Comparison of ENCODE assay signal across 21 mouse cellular contexts in the genomic region with DNA sequence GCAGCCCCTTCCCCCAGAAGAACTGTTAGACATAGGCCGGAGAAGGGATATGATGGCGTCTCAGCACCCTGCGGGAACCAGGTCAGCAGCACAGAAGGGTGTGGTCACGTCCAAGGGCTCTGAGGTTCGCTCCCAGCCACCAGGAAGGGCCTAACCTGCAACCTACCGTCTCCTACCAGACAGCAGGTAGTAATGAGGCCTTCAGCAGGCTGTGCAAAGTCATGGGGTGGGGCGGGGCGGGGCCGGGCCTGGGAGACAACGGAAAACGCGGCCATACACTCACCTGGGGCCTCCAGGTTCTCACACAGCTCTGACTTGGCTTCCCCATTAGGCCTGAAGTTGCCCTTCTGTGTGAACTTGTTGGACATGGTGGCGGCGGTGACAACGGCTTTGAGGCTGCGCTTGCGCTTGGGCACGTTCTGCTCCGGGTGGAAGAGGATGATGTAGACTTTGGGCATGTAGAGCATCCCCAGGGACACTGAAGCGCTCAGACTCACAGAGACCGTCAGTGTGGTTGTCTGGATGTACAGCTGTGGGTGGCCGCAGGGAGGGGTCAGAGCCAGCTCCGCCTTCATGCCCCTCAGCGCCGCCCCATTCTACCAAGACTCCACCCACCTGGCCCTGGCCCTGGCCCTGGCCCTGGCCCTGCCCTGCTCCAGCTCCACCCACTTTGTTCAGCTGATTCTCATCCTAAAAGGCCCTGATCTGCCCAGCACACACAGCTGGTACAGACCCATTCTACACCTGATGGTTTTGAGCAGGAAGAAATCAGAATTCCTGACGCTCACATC.
DNase-seq lines count a peak whose midpoint lies in the region; ATAC-seq and TF ChIP-seq lines count a peak whose summit lies in the region.
"Had no signal": no experiment of that assay in that cellular context is flagged by ENCODE, and none has a peak within 500 bp of the region (broad histone marks: within the 10 kb centered on the region; RNA-seq: fewer than 3 reads in every experiment).

No protein-coding gene starts in this region.

- 0 out of 2 replicates have a peak, but pooled peaks have one; percentile 7 for ATAC-seq in limb, embryonic 11.5 days (ENCODE audit: insufficient number of reproducible peaks, low FRiP score, low TSS enrichment, low read depth)
- ATAC-seq in intestine, embryonic 14.5 days (replicated peaks; ENCODE audit: low FRiP score, low TSS enrichment, low read depth) = peak; percentile 51; the same call in 1 of the 2 replicates
- ATAC-seq: CD4-positive, CD25-positive, alpha-beta regulatory T cell, adult 4 months; forebrain, postnatal 0 days had no signal

- no peak overlapping the region for H3K4me3 ChIP-seq in limb, embryonic 11.5 days (ENCODE audit: low read depth, low read length)
- no peak overlapping the region for H3K4me3 ChIP-seq in limb, embryonic 10.5 days
- peak overlapping the region; percentile 40 to 49; a peak in 3 of 4 replicates for H3K4me3 ChIP-seq in ES-E14 (ENCODE audit: insufficient read depth in 1 of 2, low read depth in 1 of 2, low read length in 2 of 2, poor library complexity in 1 of 2, severe bottlenecking in 1 of 2)
- no peak overlapping the region for H3K4me3 ChIP-seq in intestine, embryonic 14.5 days (ENCODE audit: low read depth, low read length)
- H3K4me3 ChIP-seq: limb, embryonic 12.5 days; liver, embryonic 13.5 days; neural tube, embryonic 15.5 days; stomach, embryonic 15.5 days had no signal

- no peaks in the 10 kb centered on the region for H3K27me3 ChIP-seq in limb, embryonic 11.5 days (ENCODE audit: control insufficient read depth, insufficient read depth, low read length)
- H3K27me3 ChIP-seq in limb, embryonic 10.5 days (ENCODE audit: low read depth, poor library complexity, severe bottlenecking) = peaks cover 43% of the 10 kb centered on the region
- no peaks in the 10 kb centered on the region for H3K27me3 ChIP-seq in intestine, embryonic 14.5 days (replicated peaks; ENCODE audit: control insufficient read depth, insufficient read depth, low read length)
- H3K27me3 ChIP-seq: neural tube, embryonic 15.5 days; stomach, embryonic 15.5 days had no signal

- DNase-seq in cerebellum, adult 11-12 months = peak; percentile 32
- DNase-seq in cerebellum, postnatal 14 days = no peak
- DNase-seq in limb, embryonic 11.5 days (ENCODE audit: low spot score) = no peak
- DNase-seq in limb, embryonic 10.5 days (ENCODE audit: low spot score) = no peak
- no peak for DNase-seq in ES-E14 (ENCODE audit: low read depth, low spot score)
- no peak for DNase-seq in intestine, embryonic 14.5 days (ENCODE audit: low spot score)
- no peak for DNase-seq in layer of hippocampus, adult 9-11 months
- no peak for DNase-seq in thymus, postnatal 25 days
- DNase-seq: adrenal gland, adult 8-10 months; forebrain, postnatal 0 days; gastrocnemius, postnatal 36 days; kidney, postnatal 4 days; liver, embryonic 13.5 days; lung, embryonic 14.5 days; lung, postnatal 36 days; right cerebral cortex, postnatal 14 days; thymus, adult 18-20 months had no signal

- H3K36me3 ChIP-seq in limb, embryonic 11.5 days (ENCODE audit: control insufficient read depth, insufficient read depth, low read length) = no peaks in the 10 kb centered on the region
- no peaks in the 10 kb centered on the region for H3K36me3 ChIP-seq in limb, embryonic 10.5 days
- H3K36me3 ChIP-seq in ES-E14 (ENCODE audit: control insufficient read depth, insufficient read depth, low read length, poor library complexity, severe bottlenecking) = no peaks in the 10 kb centered on the region
- H3K36me3 ChIP-seq in intestine, embryonic 14.5 days (ENCODE audit: control insufficient read depth, insufficient read depth, low read length) = no peaks in the 10 kb centered on the region
- H3K36me3 ChIP-seq: limb, embryonic 12.5 days; liver, embryonic 13.5 days; neural tube, embryonic 15.5 days; stomach, embryonic 15.5 days had no signal

- peaks cover 9% of the 10 kb centered on the region; the same call in 1 of the 2 replicates for H3K9me3 ChIP-seq in limb, embryonic 11.5 days (ENCODE audit: control insufficient read depth, low read length)
- H3K9me3 ChIP-seq in limb, embryonic 10.5 days (replicated peaks) = peaks cover 10% of the 10 kb centered on the region; the same call in 1 of the 2 replicates
- H3K9me3 ChIP-seq in ES-E14 (ENCODE audit: control insufficient read depth, insufficient read depth, low read depth, low read length) = no peaks in the 10 kb centered on the region
- H3K9me3 ChIP-seq in intestine, embryonic 14.5 days (ENCODE audit: control insufficient read depth, low read length) = peaks cover 12% of the 10 kb centered on the region
- H3K9me3 ChIP-seq: liver, embryonic 13.5 days; stomach, embryonic 15.5 days had no signal

- peaks cover 9% of the 10 kb centered on the region; the same call in 1 of the 2 replicates for H3K4me1 ChIP-seq in limb, embryonic 11.5 days (ENCODE audit: control insufficient read depth, insufficient read depth, low read length)
- peaks cover 48% of the 10 kb centered on the region for H3K4me1 ChIP-seq in limb, embryonic 10.5 days
- H3K4me1 ChIP-seq in ES-E14 (ENCODE audit: control insufficient read depth in 2 of 2, insufficient read depth in 2 of 2, low read length in 2 of 2, poor library complexity in 1 of 2) = peaks cover 2 to 15% of the 10 kb centered on the region in 2 experiments; a peak in 1 of 4 replicates
- H3K4me1 ChIP-seq in intestine, embryonic 14.5 days (replicated peaks; ENCODE audit: control insufficient read depth, insufficient read depth, low read length) = no peaks in the 10 kb centered on the region
- H3K4me1 ChIP-seq: liver, embryonic 13.5 days; stomach, embryonic 15.5 days had no signal

- H3K27ac ChIP-seq in limb, embryonic 11.5 days (replicated peaks; ENCODE audit: low read depth, low read length) = no peak overlapping the region
- H3K27ac ChIP-seq in limb, embryonic 10.5 days = no peak overlapping the region
- H3K27ac ChIP-seq in ES-E14 (ENCODE audit: insufficient read depth, low read depth, low read length, poor library complexity, severe bottlenecking) = no peak overlapping the region
- H3K27ac ChIP-seq in intestine, embryonic 14.5 days (ENCODE audit: low read depth) = no peak overlapping the region
- H3K27ac ChIP-seq: limb, embryonic 12.5 days; liver, embryonic 13.5 days; neural tube, embryonic 15.5 days; stomach, embryonic 15.5 days had no signal

- WGBS in limb, embryonic 11.5 days = 86% methylated on average over 26 of the region's 26 CpGs
- 79% methylated on average over 26 of the region's 26 CpGs for WGBS in limb, embryonic 10.5 days
- 80% methylated on average over 26 of the region's 26 CpGs for WGBS in intestine, embryonic 14.5 days

- H3K4me2 ChIP-seq in limb, embryonic 11.5 days (ENCODE audit: low read depth, severe bottlenecking) = no peak overlapping the region
- no peak overlapping the region for H3K4me2 ChIP-seq in intestine, embryonic 14.5 days (ENCODE audit: low read length)
- H3K4me2 ChIP-seq: limb, embryonic 12.5 days; liver, embryonic 13.5 days; lung, embryonic 14.5 days; neural tube, embryonic 15.5 days; stomach, embryonic 15.5 days had no signal

- H3K9ac ChIP-seq in limb, embryonic 11.5 days (ENCODE audit: low read length) = no peak overlapping the region
- H3K9ac ChIP-seq in ES-E14 (ENCODE audit: insufficient read depth, low read depth, low read length, poor library complexity, severe bottlenecking) = no peak overlapping the region
- H3K9ac ChIP-seq in intestine, embryonic 14.5 days (ENCODE audit: low read length) = no peak overlapping the region
- H3K9ac ChIP-seq: forebrain, postnatal 0 days; limb, embryonic 12.5 days; liver, embryonic 13.5 days; lung, embryonic 14.5 days; neural tube, embryonic 15.5 days; stomach, embryonic 15.5 days had no signal

- in situ Hi-C loops in ES-E14 (cut with MboI; ENCODE audit: low sequenced_read_pairs in 2 of 2, unreplicated experiment in 2 of 2) = no loop called here

TF ChIP-seq in ES-E14, 5 proteins besides CTCF, POLR2A, EP300 and RAD21:
- no peak for TF ChIP-seq CHD2 (IDR thresholded peaks at IDR 0.05; ENCODE audit: low read depth, low read length)
- no peak for TF ChIP-seq MAFK (IDR thresholded peaks at IDR 0.05; ENCODE audit: insufficient read depth, low read depth, low read length)
- TF ChIP-seq HCFC1 (IDR thresholded peaks at IDR 0.05; ENCODE audit: borderline replicate concordance, insufficient read depth, low read length) = no peak

Comparison
In these comparisons a context has a peak if more than half of its experiments do, and no peak if none do; other contexts are left out.
1. H3K4me3 ChIP-seq: peak in ES-E14 (2 of 2); none in limb, embryonic 11.5 days (single experiment), limb, embryonic 10.5 days (single experiment) and intestine, embryonic 14.5 days (single experiment).